Comparison of ENCODE assay signal across 23 mouse cellular contexts in genomic region chr2:72703238-72703637, GRCm38 (mm10).
DNase-seq lines count a peak whose midpoint lies in the region; ATAC-seq and TF ChIP-seq lines count a peak whose summit lies in the region.
"Had no signal": no experiment of that assay in that cellular context is flagged by ENCODE, and none has a peak within 500 bp of the region (broad histone marks: within the 10 kb centered on the region; RNA-seq: fewer than 3 reads in every experiment).

No protein-coding gene starts in this region.

- no peaks in the 10 kb centered on the region for H3K36me3 ChIP-seq in lung, embryonic 14.5 days (ENCODE audit: insufficient read depth)
- H3K36me3 ChIP-seq in heart, adult 2 months (ENCODE audit: control insufficient read depth, insufficient read depth, low read length) = no peaks in the 10 kb centered on the region
- H3K36me3 ChIP-seq: embryonic facial prominence, embryonic 13.5 days; forebrain, embryonic 12.5 days; heart, embryonic 12.5 days; hindbrain, embryonic 13.5 days; liver, embryonic 13.5 days had no signal

- no peak for TF ChIP-seq EP300 in heart, adult 2 months (IDR thresholded peaks at IDR 0.05; ENCODE audit: insufficient read depth, low read depth, low read length)

- H3K9me3 ChIP-seq in lung, embryonic 14.5 days (ENCODE audit: low read depth, low read length) = no peaks in the 10 kb centered on the region
- H3K9me3 ChIP-seq: embryonic facial prominence, embryonic 13.5 days; forebrain, embryonic 12.5 days; heart, embryonic 12.5 days; hindbrain, embryonic 13.5 days; liver, embryonic 13.5 days had no signal

- no peak; the same call in 1 of the 2 replicates for ATAC-seq in lung, embryonic 14.5 days (ENCODE audit: insufficient read depth)
- ATAC-seq: inflammation-experienced regulatory T-cells, adult 6 months had no signal

- H3K79me2 ChIP-seq in heart, adult 2 months (replicated peaks; ENCODE audit: control insufficient read depth, insufficient read depth, low read length) = no peaks in the 10 kb centered on the region

- TF ChIP-seq CTCF in lung, embryonic 14.5 days (IDR thresholded peaks at IDR 0.05; ENCODE audit: low read depth) = no peak
- TF ChIP-seq CTCF in heart, adult 2 months (IDR thresholded peaks at IDR 0.05) = no peak

- no peak overlapping the region for H3K9ac ChIP-seq in lung, embryonic 14.5 days
- no peak overlapping the region for H3K9ac ChIP-seq in heart, adult 2 months (ENCODE audit: low read depth, low read length)
- H3K9ac ChIP-seq: embryonic facial prominence, embryonic 13.5 days; forebrain, embryonic 12.5 days; heart, embryonic 12.5 days; hindbrain, embryonic 13.5 days; liver, embryonic 13.5 days had no signal

- H3K27me3 ChIP-seq in lung, embryonic 14.5 days (ENCODE audit: insufficient read depth, low read length) = no peaks in the 10 kb centered on the region
- H3K27me3 ChIP-seq in heart, adult 2 months (ENCODE audit: control insufficient read depth, insufficient read depth, low read length) = no peaks in the 10 kb centered on the region
- H3K27me3 ChIP-seq: embryonic facial prominence, embryonic 13.5 days; forebrain, embryonic 12.5 days; heart, embryonic 12.5 days; liver, embryonic 13.5 days had no signal

- no peak overlapping the region for H3K4me3 ChIP-seq in lung, embryonic 14.5 days (ENCODE audit: low read depth, low read length)
- H3K4me3 ChIP-seq in heart, adult 2 months = no peak overlapping the region
- H3K4me3 ChIP-seq: embryonic facial prominence, embryonic 13.5 days; erythroblast, embryonic 14.5 days; forebrain, embryonic 12.5 days; heart, embryonic 12.5 days; hindbrain, embryonic 13.5 days; layer of hippocampus, adult 2 months; liver, embryonic 13.5 days had no signal

- no peak overlapping the region for H3K4me2 ChIP-seq in lung, embryonic 14.5 days
- H3K4me2 ChIP-seq: embryonic facial prominence, embryonic 13.5 days; forebrain, embryonic 12.5 days; heart, embryonic 12.5 days; hindbrain, embryonic 13.5 days; liver, embryonic 13.5 days; midbrain, embryonic 11.5 days had no signal

- peak; percentile 22 for DNase-seq in R1 (ENCODE audit: low read depth, low spot score)
- DNase-seq in hindlimb bud, embryonic 11.5 days (ENCODE audit: extremely low spot score, low read depth, low spot score) = peak; percentile 20
- DNase-seq in lung, embryonic 14.5 days = peak; percentile 72
- peak; percentile 78 for DNase-seq in lung, postnatal 25 days (ENCODE audit: low spot score)
- DNase-seq in retina, embryonic 14.5 days (ENCODE audit: low spot score) = no peak
- DNase-seq in heart, adult 2 months = no peak
- no peak for DNase-seq in thymus, postnatal 14 days
- DNase-seq: adrenal gland, postnatal 14 days; cerebellum, adult 8-10 months; cerebellum, postnatal 36 days; embryo, embryonic 11 days; heart, postnatal 14 days; kidney, adult 8-10 months; liver, embryonic 13.5 days had no signal

- H3K27ac ChIP-seq in lung, embryonic 14.5 days (ENCODE audit: low read depth) = peak overlapping the region; percentile 19; the same call in 1 of the 2 replicates
- no peak overlapping the region for H3K27ac ChIP-seq in heart, adult 2 months
- H3K27ac ChIP-seq: embryonic facial prominence, embryonic 13.5 days; forebrain, embryonic 12.5 days; hindbrain, embryonic 13.5 days; layer of hippocampus, adult 2 months; liver, embryonic 13.5 days; stomach, postnatal 0 days had no signal

- 55% methylated on average over 11 of the region's 11 CpGs for WGBS in lung, embryonic 14.5 days
- WGBS in heart, adult 2 months = 77% methylated on average over 11 of the region's 11 CpGs

- no peak for TF ChIP-seq POLR2A in heart, adult 2 months (IDR thresholded peaks at IDR 0.05; ENCODE audit: insufficient read depth, low read depth, low read length)

- intact Hi-C loops in heart, adult 2 months (cut with DNase I) = no loop called here

- H3K4me1 ChIP-seq in lung, embryonic 14.5 days (ENCODE audit: insufficient read depth) = peaks cover 3% of the 10 kb centered on the region; the same call in 1 of the 2 replicates
- no peaks in the 10 kb centered on the region for H3K4me1 ChIP-seq in heart, adult 2 months (ENCODE audit: control insufficient read depth, insufficient read depth, low read length)
- H3K4me1 ChIP-seq: liver, embryonic 13.5 days had no signal

Comparison
In these comparisons a context has a peak if more than half of its experiments do, and no peak if none do; other contexts are left out.
1. DNase-seq: peak in R1 (single experiment), hindlimb bud, embryonic 11.5 days (single experiment), lung, embryonic 14.5 days (single experiment) and lung, postnatal 25 days (single experiment); none in retina, embryonic 14.5 days (single experiment), heart, adult 2 months (0 of 2) and thymus, postnatal 14 days (single experiment).